Mouse (Mus musculus) lung, postnatal 0 days (tissue): Measurements from ENCODE around the gene Medag.

Experiments
- CTCF ChIP-seq: IDR thresholded peaks from 2 replicates; pipeline ENCODE4 v1.5.1; 2016; ENCODE audit warnings: antibody characterized with exemption, mild to moderate bottlenecking
- EP300 ChIP-seq: IDR thresholded peaks from 2 replicates; pipeline ENCODE4 v1.6.1; 2016; ENCODE audit warnings: antibody characterized with exemption, mild to moderate bottlenecking, control low read depth

- TF ChIP-seq CTCF = no peak
- TF ChIP-seq EP300 = no peak
Observed at GRCm38 (mm10) chr5:149433618-149434017, 22.1 kb downstream of the Medag start.
